Mouse (Mus musculus) kidney, embryonic 15.5 days (tissue): ENCODE measurements around the gene Sec14l1. TPM values are rescaled to one million over a fixed set of nuclear protein-coding genes. Genes with fewer than 3 reads are reported as not detected.

Source experiments
- ATAC-seq: fragments of 200-750 bp; cut with Nextera tagmentation; replicated peaks from 2 replicates; pipeline ENCODE4 v1.8.0; 2017; ENCODE audit warnings: moderate TSS enrichment; ENCODE audit not compliant: low FRiP score
- H3K27ac ChIP-seq: fragments of 300-500 bp; sonication (generic); 2 replicates; pipeline ENCODE4 v1.5.1; 2015; ENCODE audit warnings: mild to moderate bottlenecking, inconsistent platforms
- H3K27me3 ChIP-seq: fragments of 300-500 bp; sonication (generic); 2 replicates; pipeline ENCODE4 v1.6.1; 2015; ENCODE audit warnings: inconsistent platforms
- H3K36me3 ChIP-seq: fragments of 300-500 bp; sonication (generic); 2 replicates; pipeline ENCODE4 v1.6.1; 2015; ENCODE audit warnings: inconsistent platforms
- H3K4me1 ChIP-seq: fragments of 300-500 bp; sonication (generic); 2 replicates; pipeline ENCODE4 v1.6.1; 2015; ENCODE audit warnings: inconsistent platforms
- H3K4me2 ChIP-seq: fragments of 300-500 bp; sonication (generic); 2 replicates; pipeline ENCODE4 v1.6.1; 2015; ENCODE audit warnings: moderate library complexity, mild to moderate bottlenecking, inconsistent platforms
- H3K4me3 ChIP-seq: fragments of 300-500 bp; sonication (generic); replicated peaks from 2 replicates; pipeline ENCODE4 v1.5.1; 2015; ENCODE audit warnings: mild to moderate bottlenecking, inconsistent platforms
- H3K9ac ChIP-seq: fragments of 300-500 bp; sonication (generic); 2 replicates; pipeline ENCODE4 v1.6.1; 2015; ENCODE audit warnings: mild to moderate bottlenecking, inconsistent platforms
- H3K9me3 ChIP-seq: fragments of 300-500 bp; sonication (generic); replicated peaks from 2 replicates; pipeline ENCODE4 v1.6.1; 2016; ENCODE audit warnings: inconsistent platforms
- WGBS: fragments of 180-500 bp; shearing (Covaris S2); methylation state at CpG from one replicate; pipeline ENCODE4 v1.1.7; 2015; ENCODE audit warnings: mixed read lengths; 5-methylcytosine and 5-hydroxymethylcytosine counted together
- polyA plus RNA-seq: library from polyadenylated mRNA; unstranded; fragments of >200 nt; fragmentation: Nextera tagmentation; extraction: Ambion mirVana; gene quantifications from 2 replicates; pipeline ENCODE4 v1.2.1, GENCODE M21; 2015

The Sec14l1 gene
- polyA plus RNA-seq, 1 experiment from 2014 or later: 69.0 TPM

- WGBS: 93% methylated on average over 3 of the region's 3 CpGs
- Histone ChIP-seq H3K4me2 (no peak overlapping the region), H3K4me1 (peaks cover 28% of the 10 kb centered on the region), H3K9ac (no peak overlapping the region), H3K4me3 (no peak overlapping the region), H3K9me3 (peaks cover 8% of the 10 kb centered on the region; the same call in 1 of the 2 replicates), H3K27ac (no peak overlapping the region), H3K36me3 (no peaks in the 10 kb centered on the region), H3K27me3 (no peaks in the 10 kb centered on the region)
- ATAC-seq: no peak
Observed at GRCm38 (mm10) chr11:117182808-117183207, 67.8 kb downstream of the Sec14l1 start.

- Histone ChIP-seq H3K4me1 (peaks cover 28% of the 10 kb centered on the region), H3K27ac (no peak overlapping the region), H3K9me3 (peaks cover 8% of the 10 kb centered on the region; the same call in 1 of the 2 replicates), H3K27me3 (no peaks in the 10 kb centered on the region), H3K4me3 (no peak overlapping the region), H3K9ac (no peak overlapping the region), H3K36me3 (no peaks in the 10 kb centered on the region), H3K4me2 (no peak overlapping the region)
- WGBS: 83% methylated on average over 3 of the region's 3 CpGs
- no peak for ATAC-seq
Observed at GRCm38 (mm10) chr11:117183299-117183698, 68.3 kb downstream of the Sec14l1 start.

GRCm38 (mm10) chr11:117183841-117184240 is 68.9 kb downstream of the Sec14l1 start:
- no peak for ATAC-seq
- Histone ChIP-seq H3K27ac (peak overlapping the region; percentile 94; the same call in 1 of the 2 replicates), H3K27me3 (no peaks in the 10 kb centered on the region), H3K9me3 (peaks cover 8% of the 10 kb centered on the region; the same call in 1 of the 2 replicates), H3K4me2 (no peak overlapping the region), H3K36me3 (no peaks in the 10 kb centered on the region), H3K4me3 (no peak overlapping the region), H3K4me1 (peaks cover 28% of the 10 kb centered on the region), H3K9ac (no peak overlapping the region)
- whole genome bisulfite sequencing: 77% methylated on average over 5 of the region's 5 CpGs

DNA sequence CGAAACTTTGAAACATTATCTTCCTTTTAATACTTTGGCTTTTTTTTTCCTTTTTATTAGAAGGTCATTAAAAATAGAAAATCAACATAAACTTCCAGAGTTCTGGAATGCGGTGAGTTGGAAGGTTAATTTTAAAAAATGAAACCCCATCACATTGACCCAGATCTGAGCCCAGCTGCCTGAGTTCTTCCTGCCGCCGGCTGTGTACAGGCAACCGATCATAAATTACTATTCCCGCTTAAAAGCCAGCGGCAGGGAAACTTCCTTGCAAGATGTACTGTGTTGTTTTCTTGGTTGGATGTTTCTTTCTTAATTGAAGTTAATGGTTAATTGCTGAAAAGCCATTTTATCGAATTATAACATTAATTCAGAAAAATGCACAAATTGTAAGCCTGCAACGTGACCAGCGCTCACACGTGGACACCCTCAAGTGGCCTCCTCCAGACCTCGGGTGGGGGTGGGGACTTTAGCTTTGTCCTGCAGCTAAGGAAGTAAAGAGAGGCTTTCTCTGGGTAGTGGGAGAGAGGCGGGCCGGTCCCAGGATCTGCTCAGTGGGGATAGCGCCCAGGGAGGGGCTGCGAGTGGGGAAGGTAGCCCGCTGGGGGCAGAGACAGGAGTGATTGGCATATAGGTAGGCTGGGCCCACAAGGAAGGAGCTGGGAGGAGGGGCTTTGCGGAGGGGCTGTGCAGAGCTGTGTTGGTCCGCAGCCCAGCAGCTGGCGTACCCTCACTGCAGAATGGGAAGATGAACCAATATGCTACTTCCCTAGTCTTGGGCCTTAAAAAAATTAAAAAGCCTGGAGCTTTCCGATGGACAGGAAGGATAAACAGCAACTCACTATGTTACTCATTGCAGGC is 70.3 kb downstream of the Sec14l1 start:
- Histone ChIP-seq H3K4me1 (peaks cover 28% of the 10 kb centered on the region), H3K4me3 (no peak overlapping the region), H3K4me2 (peak overlapping the region; percentile 47), H3K36me3 (no peaks in the 10 kb centered on the region), H3K27ac (peak overlapping the region; percentile 94), H3K27me3 (no peaks in the 10 kb centered on the region), H3K9ac (0 out of 2 replicates have a peak overlapping the region, but pooled peaks have one; percentile 29), H3K9me3 (peaks cover 8% of the 10 kb centered on the region; the same call in 1 of the 2 replicates)
- WGBS: 17% methylated on average over 21 of the region's 21 CpGs
- peak; percentile 73 for ATAC-seq

- Histone ChIP-seq H3K9ac (no peak overlapping the region), H3K4me2 (no peak overlapping the region), H3K27ac (no peak overlapping the region), H3K4me1 (peaks cover 13% of the 10 kb centered on the region; the same call in 1 of the 2 replicates), H3K27me3 (no peaks in the 10 kb centered on the region), H3K9me3 (no peaks in the 10 kb centered on the region), H3K4me3 (no peak overlapping the region), H3K36me3 (no peaks in the 10 kb centered on the region)
- no peak for ATAC-seq
- 40% methylated on average over 5 of the region's 5 CpGs for WGBS
Observed at GRCm38 (mm10) chr11:117191524-117191923, 76.6 kb downstream of the Sec14l1 start.

- Histone ChIP-seq H3K36me3 (no peaks in the 10 kb centered on the region), H3K4me2 (no peak overlapping the region), H3K4me3 (no peak overlapping the region), H3K4me1 (peaks cover 11% of the 10 kb centered on the region), H3K27me3 (peaks cover 8% of the 10 kb centered on the region), H3K9me3 (no peaks in the 10 kb centered on the region), H3K27ac (no peak overlapping the region), H3K9ac (no peak overlapping the region)
- WGBS: 53% methylated on average over 11 of the region's 11 CpGs
- ATAC-seq: 0 out of 2 replicates have a peak, but pooled peaks have one; percentile 12
Observed at GRCm38 (mm10) chr11:117194475-117194937, 79.5 kb downstream of the Sec14l1 start.

GRCm38 (mm10) chr11:117195616-117196015 is 80.6 kb downstream of the Sec14l1 start:
- Histone ChIP-seq H3K27me3 (peaks cover 11% of the 10 kb centered on the region), H3K9me3 (no peaks in the 10 kb centered on the region), H3K36me3 (no peaks in the 10 kb centered on the region), H3K4me1 (peaks cover 22% of the 10 kb centered on the region), H3K9ac (no peak overlapping the region), H3K4me3 (no peak overlapping the region), H3K27ac (no peak overlapping the region), H3K4me2 (no peak overlapping the region)
- ATAC-seq: no peak
- WGBS: 87% methylated on average over 6 of the region's 6 CpGs

DNA sequence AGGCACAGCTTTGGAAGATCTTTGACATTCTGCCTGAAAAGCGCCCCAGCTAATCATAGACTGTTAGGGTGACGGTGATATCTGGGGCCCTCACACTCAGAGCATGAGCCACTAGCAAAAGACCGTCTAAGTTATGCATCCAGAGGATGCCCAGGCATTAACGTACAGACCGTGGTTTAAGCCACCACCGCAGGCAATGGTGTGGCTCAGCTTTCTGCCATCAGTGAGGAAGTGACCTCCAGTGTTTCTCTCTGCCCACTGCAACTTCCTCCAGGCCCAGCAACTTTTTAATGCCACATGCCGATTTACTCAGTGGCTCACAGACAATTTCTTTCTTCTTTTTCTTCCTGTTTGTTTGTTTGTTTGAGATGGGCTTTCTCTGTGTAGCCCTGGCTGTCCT is 81.7 kb downstream of the Sec14l1 start:
- Histone ChIP-seq H3K4me1 (peaks cover 27% of the 10 kb centered on the region), H3K9ac (no peak overlapping the region), H3K4me3 (no peak overlapping the region), H3K36me3 (no peaks in the 10 kb centered on the region), H3K9me3 (no peaks in the 10 kb centered on the region), H3K4me2 (no peak overlapping the region), H3K27me3 (peaks cover 19% of the 10 kb centered on the region), H3K27ac (no peak overlapping the region)
- ATAC-seq: no peak
- 88% methylated on average over 7 of the region's 7 CpGs for WGBS

DNA sequence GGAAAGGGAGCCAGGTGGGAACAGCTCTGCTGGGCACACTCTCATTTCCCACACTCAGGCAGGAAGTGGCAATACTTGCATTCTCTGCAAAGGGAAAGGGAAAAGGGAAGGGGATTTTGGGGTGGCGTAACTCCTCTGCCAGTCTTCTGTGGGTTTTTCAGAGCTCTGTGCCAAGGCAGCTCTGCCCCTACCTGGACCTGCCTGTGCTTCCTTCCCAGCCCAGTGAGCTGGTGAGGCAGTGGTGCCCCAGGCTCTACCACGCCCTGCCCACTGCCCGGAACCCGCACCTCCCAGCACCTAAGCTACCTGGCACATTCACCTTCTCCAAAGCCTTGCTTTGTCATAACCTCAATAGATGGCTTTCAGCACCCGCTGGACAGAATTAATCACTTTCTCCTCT is 83.2 kb downstream of the Sec14l1 start:
- WGBS: 77% methylated on average over 5 of the region's 5 CpGs
- H3K27me3 ChIP-seq: peaks cover 24% of the 10 kb centered on the region
- no peak overlapping the region for H3K4me2 ChIP-seq
- peaks cover 37% of the 10 kb centered on the region for H3K4me1 ChIP-seq
- no peak overlapping the region for H3K9ac ChIP-seq
- ATAC-seq: no peak
- H3K4me3 ChIP-seq: no peak overlapping the region
- H3K27ac ChIP-seq: no peak overlapping the region
- H3K9me3 ChIP-seq: no peaks in the 10 kb centered on the region
- no peaks in the 10 kb centered on the region for H3K36me3 ChIP-seq

- Histone ChIP-seq H3K4me3 (peak within 1 kb of the TSS; percentile 55), H3K9me3 (no peaks in the 10 kb centered on the region), H3K4me1 (peaks cover 45% of the 10 kb centered on the region), H3K27me3 (peaks cover 24% of the 10 kb centered on the region), H3K36me3 (no peaks in the 10 kb centered on the region), H3K27ac (peak within 1 kb of the TSS; percentile 55), H3K9ac (peak within 1 kb of the TSS; percentile 56), H3K4me2 (peak within 1 kb of the TSS; percentile 92)
- peak; percentile 44 for ATAC-seq
- WGBS: under 1% methylated on average over 70 of the region's 70 CpGs
Observed at GRCm38 (mm10) chr11:117199282-117200175, 84.6 kb downstream of the Sec14l1 start, which contains the start of gene Sept9. Gene Sept9 (plus strand): TSS chr11:117199661.

- H3K27ac ChIP-seq: no peak overlapping the region
- H3K4me1 ChIP-seq: peaks cover 63% of the 10 kb centered on the region
- WGBS: 87% methylated on average over 12 of the region's 12 CpGs
- no peak overlapping the region for H3K9ac ChIP-seq
- H3K27me3 ChIP-seq: peaks cover 24% of the 10 kb centered on the region
- H3K4me3 ChIP-seq: no peak overlapping the region
- no peak for ATAC-seq
- no peak overlapping the region for H3K4me2 ChIP-seq
- H3K36me3 ChIP-seq: no peaks in the 10 kb centered on the region
- H3K9me3 ChIP-seq: no peaks in the 10 kb centered on the region
Observed at GRCm38 (mm10) chr11:117201846-117202245, 86.9 kb downstream of the Sec14l1 start.
